Mouse (Mus musculus): ENCODE data around the gene Plcb2.

The Plcb2 gene

GRCm38 (mm10) chr2:118687791-118688190 is 40.4 kb downstream of the Plcb2 start:
- no peak for DNase-seq (ENCODE audit: low read depth, low spot score)

DNA sequence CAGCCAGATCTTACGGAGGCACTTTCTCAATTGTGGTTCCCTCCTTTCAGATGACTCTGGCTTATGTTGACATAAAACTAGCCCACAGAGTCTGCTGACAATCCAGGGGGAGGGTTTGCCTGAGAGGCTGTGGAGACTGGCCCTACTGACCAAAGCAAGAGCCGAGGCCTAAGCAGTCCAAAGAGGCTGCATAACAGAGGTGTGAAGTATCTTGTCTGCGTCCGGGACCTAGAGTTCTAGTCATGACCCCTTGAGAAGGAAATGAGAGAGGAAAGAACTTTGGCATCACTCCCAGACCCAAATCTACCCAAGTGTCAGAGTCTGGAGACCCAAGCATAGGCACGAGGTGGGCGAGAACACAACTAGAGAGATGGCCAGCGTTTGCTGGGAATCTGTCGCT is 41.5 kb downstream of the Plcb2 start:
- DNase-seq (ENCODE audit: low read depth, low spot score), result no peak

GRCm38 (mm10) chr2:118685088-118685487 is 43.1 kb downstream of the Plcb2 start:
- no peak for DNase-seq (ENCODE audit: low read depth, low spot score)

GRCm38 (mm10) chr2:118682544-118683260 is 45.5 kb downstream of the Plcb2 start:
- no peak for DNase-seq (ENCODE audit: low read depth, low spot score)

DNA sequence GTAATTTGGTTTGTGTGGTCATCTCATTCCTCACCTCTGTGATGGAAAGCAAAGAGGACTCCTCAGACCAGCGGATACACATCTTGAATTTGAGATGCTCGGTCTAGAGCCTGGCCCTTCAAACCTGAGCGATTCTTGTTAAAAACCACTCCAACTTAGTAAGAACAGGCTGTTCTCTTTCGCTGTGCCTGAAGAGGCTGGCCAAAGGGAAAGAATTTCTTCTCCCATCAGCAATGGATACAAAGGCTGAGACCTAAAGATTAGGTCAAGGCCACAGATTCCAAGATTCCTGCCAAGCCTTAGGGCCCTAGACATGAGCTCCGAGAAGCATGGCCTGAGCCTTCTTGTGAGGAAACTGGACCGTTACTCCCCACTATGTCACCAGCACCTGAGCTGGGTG is 47.3 kb downstream of the Plcb2 start:
- DNase-seq (ENCODE audit: low read depth, low spot score), result no peak

GRCm38 (mm10) chr2:118679577-118679976 is 48.7 kb downstream of the Plcb2 start:
- DNase-seq (ENCODE audit: low read depth, low spot score), result no peak

- DNase-seq (ENCODE audit: low read depth, low spot score), result no peak
Observed at GRCm38 (mm10) chr2:118677817-118678216, 50.4 kb downstream of the Plcb2 start.

DNA sequence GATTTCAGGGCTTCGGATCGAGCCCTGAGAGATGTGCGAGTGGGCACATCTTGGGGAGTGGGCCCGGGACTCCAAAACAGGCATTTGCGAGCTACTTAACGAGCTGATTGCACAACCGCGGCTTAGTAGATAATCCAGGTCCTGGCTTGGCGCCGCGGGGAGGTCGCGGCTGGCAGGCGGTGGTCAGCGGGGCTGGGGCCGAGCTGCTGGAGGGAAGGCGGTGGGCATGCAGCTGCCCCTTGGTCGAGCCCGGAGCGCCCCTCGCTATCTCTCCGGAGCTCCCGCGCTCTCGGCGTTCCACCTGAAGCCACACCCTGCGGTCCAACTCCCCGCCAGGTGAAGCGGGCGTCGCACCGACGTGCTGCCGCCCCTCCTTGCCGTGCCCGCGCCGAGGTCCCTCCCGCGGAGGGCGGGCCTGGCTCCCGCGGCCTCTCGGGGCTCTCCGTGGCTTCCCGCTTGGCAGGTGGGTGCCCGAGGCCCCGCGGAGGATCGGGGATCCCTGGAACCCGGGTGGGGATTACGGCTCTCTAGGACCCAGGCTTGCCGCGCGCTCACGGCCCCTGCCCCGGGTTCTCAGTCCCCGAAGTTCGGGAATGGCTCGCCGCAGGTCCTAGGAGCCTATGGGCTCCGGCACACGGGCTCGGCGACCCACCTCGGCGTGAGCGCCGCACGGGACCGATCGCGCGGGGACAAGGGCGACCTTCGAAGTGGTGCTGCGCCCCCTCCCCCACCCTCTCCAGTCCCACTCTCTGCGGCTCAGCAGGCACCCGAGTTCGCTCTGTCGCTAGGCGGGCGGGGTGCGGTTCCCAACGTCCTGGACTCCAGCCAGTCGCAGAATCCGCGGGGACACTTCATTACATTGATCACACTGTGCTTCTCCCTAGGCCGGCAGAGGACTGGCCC is 51.1 kb downstream of the Plcb2 start:
- DNase-seq (ENCODE audit: low read depth, low spot score), result peak; percentile 38

GRCm38 (mm10) chr2:118674500-118674899 is 53.7 kb downstream of the Plcb2 start:
- no peak for DNase-seq (ENCODE audit: low read depth, low spot score)

GRCm38 (mm10) chr2:118673686-118674465 is 54.4 kb downstream of the Plcb2 start:
- no peak for DNase-seq (ENCODE audit: low read depth, low spot score)

DNA sequence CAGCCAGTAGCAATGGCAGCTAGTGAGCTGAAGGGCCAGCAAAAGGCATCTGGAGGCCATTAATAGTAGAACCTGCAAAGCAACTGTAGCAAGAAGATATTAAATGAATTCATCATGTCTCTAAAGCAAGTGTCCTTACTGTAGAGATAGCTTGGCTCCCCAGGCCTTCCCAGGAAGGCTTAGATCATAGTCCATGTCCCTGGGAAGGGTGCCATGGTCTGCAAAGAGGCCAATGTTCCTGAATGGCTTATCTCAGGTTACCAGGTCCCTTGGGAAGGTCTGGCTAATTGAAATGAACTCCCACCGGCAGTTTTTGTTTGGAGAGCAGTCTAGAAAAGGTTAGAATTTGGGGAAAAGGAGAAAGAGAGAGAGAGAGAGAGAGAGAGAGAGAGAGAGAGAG is 56.5 kb downstream of the Plcb2 start:
- DNase-seq (ENCODE audit: low read depth, low spot score), result no peak

GRCm38 (mm10) chr2:118669785-118670184 is 58.5 kb downstream of the Plcb2 start:
- no peak for DNase-seq (ENCODE audit: low read depth, low spot score)

- no peak for DNase-seq (ENCODE audit: low read depth, low spot score)
Observed at GRCm38 (mm10) chr2:118669245-118669644, 59.0 kb downstream of the Plcb2 start.

- no peak for DNase-seq (ENCODE audit: low read depth, low spot score)
Observed at GRCm38 (mm10) chr2:118667181-118667580, 61.1 kb downstream of the Plcb2 start.

- DNase-seq (ENCODE audit: low read depth, low spot score), result no peak
Observed at GRCm38 (mm10) chr2:118665616-118666015, 62.6 kb downstream of the Plcb2 start.

GRCm38 (mm10) chr2:118664975-118665516 is 63.2 kb downstream of the Plcb2 start:
- DNase-seq (ENCODE audit: low read depth, low spot score), result no peak

GRCm38 (mm10) chr2:118663804-118664766 is 64.2 kb downstream of the Plcb2 start:
- no peak for DNase-seq (ENCODE audit: low read depth, low spot score)

GRCm38 (mm10) chr2:118662902-118663803 is 65.1 kb downstream of the Plcb2 start, which contains the start of gene Pak6:
TSS of gene Pak6 (plus strand) at chr2:118663303.
- peak; percentile 46 for DNase-seq (ENCODE audit: low read depth, low spot score)

DNA sequence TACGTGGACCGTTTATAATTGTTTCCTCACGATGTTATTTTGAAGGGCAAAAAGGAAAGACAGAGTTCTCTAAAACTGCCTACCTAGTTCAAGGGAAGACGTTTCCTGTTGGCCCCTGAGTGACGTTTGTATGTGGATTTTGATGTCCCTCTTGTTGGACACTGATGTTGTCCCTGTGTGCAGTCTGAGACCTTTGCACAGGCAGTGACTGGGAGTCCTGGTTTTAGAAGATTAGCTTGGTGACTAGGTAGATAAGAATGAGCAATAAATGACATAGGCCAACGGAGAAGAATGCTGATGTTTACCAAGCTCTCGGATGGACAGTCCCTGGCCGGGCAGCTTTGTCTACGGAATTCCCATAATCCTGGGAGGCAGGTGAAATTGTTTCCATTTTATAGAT is 66.3 kb downstream of the Plcb2 start:
- DNase-seq (ENCODE audit: low read depth, low spot score), result no peak

Measured in CD4-positive helper T cell, adult 2 months (primary cell).